Mouse (Mus musculus): ENCODE results near the gene Dnah6. TPM values are rescaled to one million over a fixed set of nuclear protein-coding genes. Genes with fewer than 3 reads are reported as not detected.

Gene Dnah6
- polyA plus RNA-seq, 1 experiment from 2014 or later = 0.01 TPM

DNA sequence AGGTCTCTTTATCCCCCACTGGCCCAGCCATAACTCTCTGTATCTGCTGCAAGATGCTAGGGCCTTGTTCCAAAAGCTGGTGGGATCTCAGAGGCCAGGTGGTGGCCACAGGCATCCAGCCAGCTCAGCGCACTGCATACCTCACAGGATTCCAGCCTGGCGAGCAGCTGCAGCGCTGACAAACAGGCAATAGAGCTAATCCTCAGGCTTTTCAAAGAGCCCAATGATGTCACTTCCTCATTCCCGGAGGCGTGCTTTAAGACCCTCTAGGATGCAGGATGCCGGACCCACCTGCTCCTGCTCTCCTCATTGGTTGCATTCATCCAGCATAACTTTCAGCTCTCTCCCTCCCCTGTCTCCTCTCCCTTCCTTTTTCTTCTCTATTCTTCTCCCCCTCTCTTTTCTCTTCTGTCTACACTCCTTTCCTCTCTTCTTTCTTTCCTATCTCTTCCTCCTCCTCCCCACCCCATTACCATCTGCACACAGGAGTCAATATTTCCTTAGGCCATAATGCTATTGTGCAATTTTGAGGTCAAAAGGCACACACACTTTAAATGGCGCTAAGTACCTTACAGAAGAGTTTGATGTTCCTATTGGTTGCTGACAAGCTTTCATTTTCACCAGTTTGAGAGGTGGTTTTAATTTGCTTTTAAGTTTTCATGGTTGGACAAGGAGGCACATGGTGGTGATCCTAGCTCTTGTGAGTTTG, 232.3 kb downstream of the Dnah6 start:
- Histone ChIP-seq H3K9ac (replicated peaks) (no peak overlapping the region), H3K36me3 (replicated peaks; ENCODE audit: insufficient read depth, low read length) (no peaks in the 10 kb centered on the region), H3K4me2 (ENCODE audit: low read depth, low read length) (no peak overlapping the region), H3K4me1 (ENCODE audit: insufficient read depth) (peaks cover 10% of the 10 kb centered on the region), H3K27me3 (ENCODE audit: insufficient read depth, low read length) (no peaks in the 10 kb centered on the region), H3K9me3 (ENCODE audit: low read length) (no peaks in the 10 kb centered on the region), H3K4me3 (ENCODE audit: low read depth, low read length) (no peak overlapping the region), H3K27ac (ENCODE audit: low read depth) (no peak overlapping the region)
- TF ChIP-seq EP300 (IDR thresholded peaks at IDR 0.05; ENCODE audit: low read depth) (no peak), CTCF (IDR thresholded peaks at IDR 0.05; ENCODE audit: low read depth) (no peak)
- 37% methylated on average over 7 of the region's 7 CpGs for WGBS (ENCODE audit: insufficient replicate concordance)
- DNase-seq (no peak), ATAC-seq (0 out of 2 replicates have a peak, but pooled peaks have one; percentile 50)

DNA sequence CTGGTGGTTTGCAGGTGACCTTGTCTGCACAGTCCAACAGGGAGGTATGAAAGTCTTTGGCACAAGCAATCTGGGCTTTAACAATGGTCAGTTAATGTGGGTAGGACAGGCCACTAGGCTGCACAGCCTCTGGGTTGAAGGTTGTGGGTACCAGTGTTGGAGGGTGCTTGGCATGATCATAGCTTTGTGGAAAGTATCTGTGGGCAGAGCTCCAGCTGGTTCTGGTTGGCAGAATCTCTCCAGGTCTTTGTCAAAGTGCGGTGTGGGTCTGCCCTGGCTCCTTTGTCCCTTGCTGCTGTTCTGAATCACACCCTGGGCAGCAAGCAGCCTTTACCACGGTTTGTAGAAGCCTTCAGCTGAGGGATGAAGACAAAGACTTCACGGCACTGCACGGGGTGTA, 238.9 kb downstream of the Dnah6 start:
- H3K9me3 ChIP-seq (ENCODE audit: low read length) = no peaks in the 10 kb centered on the region
- no peak overlapping the region for H3K4me3 ChIP-seq (ENCODE audit: low read depth, low read length)
- H3K27me3 ChIP-seq (ENCODE audit: insufficient read depth, low read length) = no peaks in the 10 kb centered on the region
- H3K36me3 ChIP-seq (replicated peaks; ENCODE audit: insufficient read depth, low read length) = no peaks in the 10 kb centered on the region
- WGBS (ENCODE audit: insufficient replicate concordance) = 88% methylated on average over 4 of the region's 4 CpGs
- no peaks in the 10 kb centered on the region for H3K4me1 ChIP-seq (ENCODE audit: insufficient read depth)
- ATAC-seq = no peak
- no peak for TF ChIP-seq CTCF (IDR thresholded peaks at IDR 0.05; ENCODE audit: low read depth)
- TF ChIP-seq EP300 (IDR thresholded peaks at IDR 0.05; ENCODE audit: low read depth) = no peak
- H3K27ac ChIP-seq (ENCODE audit: low read depth) = no peak overlapping the region
- H3K4me2 ChIP-seq (ENCODE audit: low read depth, low read length) = no peak overlapping the region
- no peak for DNase-seq
- no peak overlapping the region for H3K9ac ChIP-seq (replicated peaks)

- no peaks in the 10 kb centered on the region for H3K36me3 ChIP-seq (replicated peaks; ENCODE audit: insufficient read depth, low read length)
- no peaks in the 10 kb centered on the region for H3K9me3 ChIP-seq (ENCODE audit: low read length)
- DNase-seq (no peak), ATAC-seq (no peak)
- WGBS (ENCODE audit: insufficient replicate concordance) = 40% methylated on average over 6 of the region's 6 CpGs
- no peak for TF ChIP-seq EP300 (IDR thresholded peaks at IDR 0.05; ENCODE audit: low read depth)
- H3K4me2 ChIP-seq (ENCODE audit: low read depth, low read length) = no peak overlapping the region
- no peak overlapping the region for H3K9ac ChIP-seq (replicated peaks)
- no peaks in the 10 kb centered on the region for H3K4me1 ChIP-seq (ENCODE audit: insufficient read depth)
- no peak overlapping the region for H3K27ac ChIP-seq (ENCODE audit: low read depth)
- no peak overlapping the region for H3K4me3 ChIP-seq (ENCODE audit: low read depth, low read length)
- no peaks in the 10 kb centered on the region for H3K27me3 ChIP-seq (ENCODE audit: insufficient read depth, low read length)
These were observed 239.6 kb downstream of the Dnah6 start for GRCm38 (mm10) chr6:72981851-72982250.

DNA sequence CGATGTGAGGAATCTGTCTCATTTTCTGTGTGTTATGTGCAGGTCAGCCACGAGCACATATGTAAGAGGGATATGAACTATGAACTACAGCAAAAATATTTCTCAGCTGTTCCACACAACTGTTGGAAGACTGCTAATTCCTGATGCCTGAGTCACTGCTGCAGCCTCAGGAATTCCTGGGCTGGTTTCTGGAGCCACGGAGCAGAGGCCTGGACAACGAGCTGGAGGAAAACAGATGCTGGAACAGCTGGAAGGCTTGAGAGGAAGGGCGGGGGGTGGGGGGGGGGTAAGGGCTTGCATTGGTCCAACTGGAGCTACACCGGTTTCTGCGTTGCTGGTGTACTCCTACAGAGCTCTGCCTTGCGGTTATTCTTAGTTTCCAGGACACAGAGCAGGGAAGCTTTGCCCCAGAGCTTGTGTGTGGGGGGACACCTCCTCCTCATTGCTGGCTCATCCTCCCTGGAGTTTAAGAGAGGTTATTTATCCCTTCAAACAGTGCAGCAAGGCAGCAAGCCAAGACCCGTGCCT, 240.3 kb downstream of the Dnah6 start:
- Histone ChIP-seq H3K4me1 (ENCODE audit: insufficient read depth) (no peaks in the 10 kb centered on the region), H3K9me3 (ENCODE audit: low read length) (no peaks in the 10 kb centered on the region), H3K36me3 (replicated peaks; ENCODE audit: insufficient read depth, low read length) (no peaks in the 10 kb centered on the region), H3K27me3 (ENCODE audit: insufficient read depth, low read length) (no peaks in the 10 kb centered on the region), H3K9ac (replicated peaks) (no peak overlapping the region), H3K27ac (ENCODE audit: low read depth) (no peak overlapping the region), H3K4me3 (ENCODE audit: low read depth, low read length) (no peak overlapping the region), H3K4me2 (ENCODE audit: low read depth, low read length) (no peak overlapping the region)
- WGBS (ENCODE audit: insufficient replicate concordance) = 60% methylated on average over 9 of the region's 9 CpGs
- no peak for TF ChIP-seq EP300 (IDR thresholded peaks at IDR 0.05; ENCODE audit: low read depth)
- no peak for TF ChIP-seq CTCF (IDR thresholded peaks at IDR 0.05; ENCODE audit: low read depth)
- ATAC-seq (no peak), DNase-seq (no peak)

DNA sequence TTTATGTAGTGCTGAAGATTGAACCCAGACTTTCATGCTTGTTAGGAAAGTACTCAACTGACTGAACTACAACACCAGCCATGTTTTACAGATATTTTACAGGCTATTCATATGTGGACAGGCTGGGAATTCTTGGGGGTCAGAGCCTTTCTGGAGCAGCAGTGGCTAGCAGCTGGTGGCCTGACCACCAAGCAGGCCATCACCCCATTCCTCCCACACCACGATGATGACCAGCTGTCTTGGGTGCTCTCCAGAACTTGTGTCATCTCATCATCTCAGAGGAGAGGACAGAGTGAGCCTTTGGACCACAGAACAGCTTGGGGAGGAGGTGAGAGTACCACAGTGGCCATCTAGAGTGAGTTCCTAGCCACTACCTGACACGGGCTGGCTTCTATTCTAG, 244.6 kb downstream of the Dnah6 start:
- 69% methylated on average over 2 of the region's 2 CpGs for WGBS (ENCODE audit: insufficient replicate concordance)
- Histone ChIP-seq H3K4me1 (ENCODE audit: insufficient read depth) (no peaks in the 10 kb centered on the region), H3K9me3 (ENCODE audit: low read length) (no peaks in the 10 kb centered on the region), H3K4me3 (ENCODE audit: low read depth, low read length) (no peak overlapping the region), H3K9ac (replicated peaks) (no peak overlapping the region), H3K4me2 (ENCODE audit: low read depth, low read length) (no peak overlapping the region), H3K27ac (ENCODE audit: low read depth) (no peak overlapping the region), H3K36me3 (replicated peaks; ENCODE audit: insufficient read depth, low read length) (no peaks in the 10 kb centered on the region), H3K27me3 (ENCODE audit: insufficient read depth, low read length) (no peaks in the 10 kb centered on the region)
- DNase-seq (no peak), ATAC-seq (no peak)
- no peak for TF ChIP-seq EP300 (IDR thresholded peaks at IDR 0.05; ENCODE audit: low read depth)

GRCm38 (mm10) chr6:72971074-72971473, 250.4 kb downstream of the Dnah6 start:
- no peaks in the 10 kb centered on the region for H3K36me3 ChIP-seq (replicated peaks; ENCODE audit: insufficient read depth, low read length)
- H3K4me2 ChIP-seq (ENCODE audit: low read depth, low read length) = no peak overlapping the region
- TF ChIP-seq CTCF (IDR thresholded peaks at IDR 0.05; ENCODE audit: low read depth) = no peak
- ATAC-seq (no peak), DNase-seq (no peak)
- no peak overlapping the region for H3K9ac ChIP-seq (replicated peaks)
- WGBS (ENCODE audit: insufficient replicate concordance) = 43% methylated on average over 3 of the region's 3 CpGs
- H3K9me3 ChIP-seq (ENCODE audit: low read length) = no peaks in the 10 kb centered on the region
- no peak overlapping the region for H3K27ac ChIP-seq (ENCODE audit: low read depth)
- H3K4me1 ChIP-seq (ENCODE audit: insufficient read depth) = no peaks in the 10 kb centered on the region
- no peak overlapping the region for H3K4me3 ChIP-seq (ENCODE audit: low read depth, low read length)
- no peaks in the 10 kb centered on the region for H3K27me3 ChIP-seq (ENCODE audit: insufficient read depth, low read length)
